Mouse (Mus musculus) embryonic fibroblast, embryonic 13.5 days (primary cell): Measurements from ENCODE around the gene Ndfip2. TPM values are rescaled to one million over a fixed set of nuclear protein-coding genes. Genes with fewer than 3 reads are reported as not detected.

Source experiments
- H3K27ac ChIP-seq: 2 replicates; pipeline ENCODE4 v1.5.1; 2012; ENCODE audit warnings: low read length, control low read depth, inconsistent platforms; ENCODE audit not compliant: insufficient read depth
- H3K4me1 ChIP-seq: 2 replicates; pipeline ENCODE4 v1.6.1; 2011; ENCODE audit warnings: low read length; ENCODE audit not compliant: control insufficient read depth, insufficient read depth
- H3K4me3 ChIP-seq: 2 replicates; pipeline ENCODE4 v1.5.1; 2011; ENCODE audit warnings: mild to moderate bottlenecking, control low read depth, low read length; ENCODE audit not compliant: insufficient read depth
- CTCF ChIP-seq: IDR thresholded peaks from 2 replicates; pipeline ENCODE4 v1.5.1; 2011; ENCODE audit warnings: mild to moderate bottlenecking, control low read depth, low read length, moderate library complexity, borderline replicate concordance; ENCODE audit not compliant: insufficient read depth
- POLR2A ChIP-seq: IDR thresholded peaks from 2 replicates; pipeline ENCODE4 v1.6.1; 2011; ENCODE audit warnings: low read depth, mild to moderate bottlenecking, control low read depth, low read length, moderate library complexity
- polyA plus RNA-seq: library from polyadenylated mRNA; stranded (reverse); fragments of >200 nt; gene quantifications from 2 replicates; pipeline ENCODE4 v1.2.4, GENCODE M21; 2011; ENCODE audit warnings: low read depth; ENCODE audit not compliant: missing spikeins, insufficient read length

Gene Ndfip2
- polyA plus RNA-seq, 1 experiment: 44.0 TPM

DNA sequence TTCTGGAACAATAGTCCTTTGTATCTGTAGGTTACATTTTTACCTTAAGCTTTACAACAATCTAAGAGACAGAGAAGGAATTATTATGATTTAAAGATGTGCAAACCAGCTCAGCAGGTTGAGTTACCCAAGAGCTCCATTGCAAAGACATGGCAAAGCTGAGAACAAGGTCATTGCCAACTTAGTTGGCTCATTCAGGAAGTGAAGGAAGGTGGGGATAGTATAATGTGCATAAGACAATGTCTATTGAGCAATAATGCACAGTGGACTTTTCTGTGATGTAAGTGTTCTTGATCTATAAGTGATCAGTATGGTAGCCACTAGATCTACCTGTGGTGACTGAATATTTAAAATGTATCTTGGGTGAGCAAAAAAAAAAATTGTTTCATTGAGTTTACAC lies 7.3 kb upstream of the Ndfip2 start:
- Histone ChIP-seq H3K27ac (no peak overlapping the region), H3K4me3 (no peak overlapping the region), H3K4me1 (0 out of 2 replicates have a peak, but pooled peaks cover 3% of the 10 kb centered on the region)
- TF ChIP-seq POLR2A: no peak
- no peak for TF ChIP-seq CTCF

DNA sequence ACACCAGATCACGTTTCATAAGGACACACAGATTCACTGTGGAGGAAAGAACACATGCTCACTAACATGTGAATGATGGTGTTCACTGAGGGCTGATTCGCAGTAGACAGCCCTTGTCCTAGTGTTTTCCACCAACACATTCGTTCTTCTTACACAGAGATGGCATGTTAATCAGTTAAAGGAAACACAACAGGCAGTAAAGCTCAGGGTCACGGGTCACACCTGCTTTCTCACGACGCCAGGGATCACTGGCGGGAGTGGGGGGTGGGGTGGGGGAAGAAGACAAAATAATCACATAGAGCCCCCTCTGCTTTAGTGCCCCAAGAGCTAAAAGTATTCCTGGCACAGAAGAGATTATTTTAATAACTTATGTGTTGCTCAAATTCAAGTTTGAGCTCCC lies 5.1 kb upstream of the Ndfip2 start:
- no peak for TF ChIP-seq CTCF
- TF ChIP-seq POLR2A: no peak

DNA sequence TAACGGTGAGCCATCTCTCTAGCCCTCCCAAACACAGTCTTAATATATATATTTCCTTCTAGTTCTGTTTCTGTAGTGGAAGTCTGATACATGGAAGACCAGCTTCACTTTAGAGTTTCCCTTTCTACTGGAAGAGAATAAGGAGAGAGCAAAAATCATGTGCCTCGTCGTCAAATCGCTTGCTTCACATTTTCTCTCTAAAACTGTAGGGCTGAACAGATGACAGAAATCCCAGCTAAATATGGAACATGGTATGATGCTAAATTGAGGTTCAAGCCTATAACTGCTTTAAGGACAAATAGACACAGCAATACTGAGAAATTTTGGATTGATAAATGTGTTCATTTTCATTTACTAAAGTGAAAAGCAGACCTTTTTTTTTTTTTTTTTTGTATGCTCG lies 4.0 kb upstream of the Ndfip2 start:
- 0 out of 2 replicates have a peak, but pooled peaks cover 3% of the 10 kb centered on the region for H3K4me1 ChIP-seq
- TF ChIP-seq CTCF (no peak), POLR2A (no peak)
- no peak overlapping the region for H3K27ac ChIP-seq
- no peak overlapping the region for H3K4me3 ChIP-seq

More for the DNA sequence above, 5.1 kb upstream of the Ndfip2 start:
- H3K27ac ChIP-seq: no peak overlapping the region
- 0 out of 2 replicates have a peak, but pooled peaks cover 3% of the 10 kb centered on the region for H3K4me1 ChIP-seq
- H3K4me3 ChIP-seq: no peak overlapping the region

DNA sequence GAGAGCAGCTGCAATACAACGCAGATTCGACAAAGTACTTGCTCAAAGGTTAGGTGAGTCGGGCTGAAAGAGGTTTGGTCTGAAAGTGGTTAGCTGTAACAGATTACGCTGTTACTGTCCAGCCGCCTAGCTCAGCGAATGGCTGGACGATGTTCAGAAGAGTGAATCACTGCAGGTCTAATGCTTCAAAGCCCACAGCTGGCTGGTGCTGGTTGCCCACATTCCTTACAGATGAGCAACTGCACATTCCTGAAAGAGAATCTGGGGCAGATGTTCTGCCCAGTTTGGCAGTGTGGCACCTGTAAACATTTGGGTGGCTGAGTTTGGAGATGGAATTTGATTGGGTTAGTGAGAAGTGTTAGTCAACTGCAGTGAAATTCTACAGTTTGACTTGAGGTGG lies 2.8 kb upstream of the Ndfip2 start:
- TF ChIP-seq CTCF (no peak), POLR2A (no peak)
- H3K27ac ChIP-seq: no peak overlapping the region
- 0 out of 2 replicates have a peak, but pooled peaks cover 3% of the 10 kb centered on the region for H3K4me1 ChIP-seq
- no peak overlapping the region for H3K4me3 ChIP-seq

DNA sequence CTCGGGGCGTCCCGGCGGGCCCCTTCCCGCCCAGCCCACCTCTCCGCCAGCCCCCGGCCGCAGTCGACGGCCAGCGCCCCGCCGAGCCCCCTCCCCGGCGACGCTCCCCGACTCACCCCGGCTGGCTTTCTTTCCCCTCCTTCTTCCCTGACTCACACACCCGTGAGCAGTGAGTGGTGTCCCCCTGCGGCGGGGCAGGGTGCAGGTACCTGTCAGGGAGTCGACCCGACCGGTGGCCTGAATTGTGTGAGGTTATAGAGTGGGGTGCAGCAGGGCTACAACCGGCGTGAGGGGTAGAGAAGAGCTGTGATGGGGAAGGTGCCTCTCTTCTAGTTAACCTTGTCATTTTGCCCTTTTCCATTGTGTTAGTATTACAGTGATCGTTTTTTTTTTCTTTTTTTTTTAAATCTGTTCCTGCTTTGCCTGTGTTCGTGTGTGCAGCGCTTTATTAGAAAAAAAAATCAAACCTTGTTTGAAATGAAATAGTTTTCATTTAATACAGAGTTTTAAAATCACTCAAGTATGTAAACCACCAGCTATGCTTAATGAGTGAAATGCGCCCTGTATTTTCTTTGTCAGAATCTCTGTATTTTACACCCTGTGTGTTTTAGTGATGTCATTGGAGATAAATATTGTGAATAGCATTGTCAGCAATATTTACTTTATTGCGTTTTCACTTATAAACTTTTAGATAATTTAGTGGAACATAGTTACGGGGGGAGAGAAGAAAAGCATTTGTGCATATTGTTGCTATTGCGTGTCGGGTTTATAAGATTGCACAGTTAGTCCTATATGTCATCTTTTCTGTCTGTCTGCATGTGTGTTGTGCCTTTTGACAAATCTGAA lies 885 bp downstream of the Ndfip2 start:
- TF ChIP-seq POLR2A (no peak), CTCF (no peak)
- no peak overlapping the region for H3K27ac ChIP-seq
- H3K4me3 ChIP-seq: peak overlapping the region; percentile 74
- H3K4me1 ChIP-seq: 0 out of 2 replicates have a peak, but pooled peaks cover 3% of the 10 kb centered on the region

GRCm38 (mm10) chr14:105262923-105263322 lies 4.5 kb downstream of the Ndfip2 start:
- Histone ChIP-seq H3K4me3 (no peak overlapping the region), H3K27ac (no peak overlapping the region), H3K4me1 (no peaks in the 10 kb centered on the region)
- no peak for TF ChIP-seq POLR2A
- no peak for TF ChIP-seq CTCF

DNA sequence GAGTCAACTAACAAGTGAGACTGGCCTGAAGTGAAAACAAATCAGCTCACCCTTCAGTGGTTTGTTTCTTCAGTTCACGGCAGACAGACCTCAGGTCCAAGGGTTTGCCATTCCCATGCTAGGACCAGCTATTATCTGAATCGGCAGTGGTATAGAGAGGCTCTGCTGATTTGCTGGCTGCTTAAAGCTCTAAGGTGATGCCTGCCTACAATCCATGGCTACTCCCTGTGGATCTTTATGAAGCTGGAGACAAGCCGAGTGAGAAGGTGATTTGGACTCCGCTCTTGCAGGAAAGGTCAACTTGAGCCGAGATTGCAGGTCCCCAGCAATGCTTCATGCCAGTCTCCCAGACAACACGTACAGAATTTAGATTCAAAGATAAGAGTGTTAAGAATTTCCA lies 8.7 kb downstream of the Ndfip2 start:
- H3K4me1 ChIP-seq: no peaks in the 10 kb centered on the region
- TF ChIP-seq CTCF (no peak), POLR2A (no peak)
- H3K4me3 ChIP-seq: no peak overlapping the region
- no peak overlapping the region for H3K27ac ChIP-seq

GRCm38 (mm10) chr14:105272030-105272429 lies 13.7 kb downstream of the Ndfip2 start:
- Histone ChIP-seq H3K27ac (no peak overlapping the region), H3K4me1 (peaks cover 18% of the 10 kb centered on the region), H3K4me3 (no peak overlapping the region)
- TF ChIP-seq POLR2A (no peak), CTCF (no peak)

DNA sequence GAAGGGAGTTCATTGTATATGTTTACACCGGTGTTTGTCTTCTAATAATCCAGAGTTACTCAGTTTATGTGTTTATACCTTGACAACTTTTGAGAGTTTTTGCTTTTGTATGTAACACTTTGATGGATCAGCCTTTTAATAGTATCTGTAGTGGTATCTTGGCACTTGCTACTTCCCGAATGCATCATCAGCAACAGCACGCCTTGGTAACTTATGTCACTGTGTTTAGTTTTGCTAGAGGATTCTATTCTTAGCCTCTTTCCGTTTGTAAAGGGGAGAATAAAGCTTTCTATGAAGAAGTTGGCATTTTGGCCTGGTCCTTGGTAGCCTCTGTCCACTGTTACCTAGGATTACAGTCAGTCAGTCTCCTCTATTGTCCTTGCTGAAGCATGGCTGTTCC lies 14.2 kb downstream of the Ndfip2 start:
- Histone ChIP-seq H3K27ac (no peak overlapping the region), H3K4me3 (no peak overlapping the region), H3K4me1 (peaks cover 18% of the 10 kb centered on the region)
- TF ChIP-seq POLR2A (no peak), CTCF (no peak)

- H3K4me3 ChIP-seq: no peak overlapping the region
- H3K4me1 ChIP-seq: peaks cover 18% of the 10 kb centered on the region
- TF ChIP-seq CTCF (no peak), POLR2A (no peak)
- peak overlapping the region; percentile 20; the same call in 1 of the 2 replicates for H3K27ac ChIP-seq
Measured at GRCm38 (mm10) chr14:105275196-105275595, 16.8 kb downstream of the Ndfip2 start.

DNA sequence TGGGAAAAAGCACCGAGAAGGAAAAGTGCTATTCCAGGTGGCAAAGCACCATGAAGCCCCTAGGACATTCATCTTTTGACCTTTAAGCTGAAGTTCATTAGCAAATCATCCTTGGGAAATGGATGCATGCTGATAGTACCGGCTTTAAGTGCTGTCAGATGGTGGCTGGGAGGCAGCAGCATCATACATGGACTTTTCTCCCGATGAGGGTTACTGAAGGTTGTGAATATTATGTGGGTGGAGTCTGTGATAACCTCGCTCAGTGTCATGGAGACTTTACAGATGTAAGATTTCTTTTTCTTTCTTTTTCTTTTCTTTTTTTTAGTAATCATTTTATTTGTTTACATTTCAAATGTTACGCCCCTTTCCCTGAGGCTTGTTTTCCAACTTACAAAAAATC lies 18.9 kb downstream of the Ndfip2 start:
- H3K4me3 ChIP-seq: no peak overlapping the region
- H3K4me1 ChIP-seq: peaks cover 18% of the 10 kb centered on the region
- no peak overlapping the region for H3K27ac ChIP-seq
- TF ChIP-seq CTCF (no peak), POLR2A (no peak)
